Mouse (Mus musculus): Measurements from ENCODE around the gene Olfr1386. TPM values are rescaled to one million over a fixed set of nuclear protein-coding genes. Genes with fewer than 3 reads are reported as not detected.

Gene Olfr1386
- polyA plus RNA-seq, 1 experiment: not detected

- Histone ChIP-seq H3K27me3 (ENCODE audit: control insufficient read depth, insufficient read depth, low read length) (no peaks in the 10 kb centered on the region), H3K4me3 (ENCODE audit: extremely low read depth, insufficient read depth, insufficient read length) (no peak overlapping the region), H3K36me3 (ENCODE audit: control insufficient read depth, insufficient read depth, low read length) (no peaks in the 10 kb centered on the region), H3K4me1 (ENCODE audit: control insufficient read depth, insufficient read depth, insufficient read length) (no peaks in the 10 kb centered on the region), H3K27ac (ENCODE audit: insufficient read depth, low read length) (no peak overlapping the region)
- TF ChIP-seq CTCF (IDR thresholded peaks at IDR 0.05; ENCODE audit: extremely low read depth, insufficient read depth, insufficient read length, insufficient replicate concordance) (no peak), POLR2A (IDR thresholded peaks at IDR 0.05; ENCODE audit: low read depth, low read length) (no peak)
- 60% methylated on average over 5 of the region's 5 CpGs for WGBS
- no peak for DNase-seq (ENCODE audit: low read depth in 1 of 2, low spot score in 2 of 2)
Measured at GRCm38 (mm10) chr11:49518086-49518485, 53.2 kb downstream of the Olfr1386 start.

- Histone ChIP-seq H3K4me1 (ENCODE audit: control insufficient read depth, insufficient read depth, insufficient read length) (no peaks in the 10 kb centered on the region), H3K4me3 (ENCODE audit: extremely low read depth, insufficient read depth, insufficient read length) (no peak within 1 kb of the TSS), H3K36me3 (ENCODE audit: control insufficient read depth, insufficient read depth, low read length) (no peaks in the 10 kb centered on the region), H3K27ac (ENCODE audit: insufficient read depth, low read length) (no peak within 1 kb of the TSS), H3K27me3 (ENCODE audit: control insufficient read depth, insufficient read depth, low read length) (no peaks in the 10 kb centered on the region)
- no peak for TF ChIP-seq POLR2A (IDR thresholded peaks at IDR 0.05; ENCODE audit: low read depth, low read length)
- no peak for TF ChIP-seq CTCF (IDR thresholded peaks at IDR 0.05; ENCODE audit: extremely low read depth, insufficient read depth, insufficient read length, insufficient replicate concordance)
- DNase-seq (ENCODE audit: low read depth in 1 of 2, low spot score in 2 of 2): no peak
Measured at GRCm38 (mm10) chr11:49519348-49519747, 54.5 kb downstream of the Olfr1386 start, which contains the start of gene Olfr1383. Olfr1383 (plus strand) TSS chr11:49519648.

Other genes starting within 250 kb of the Olfr1386 start
- 222 and 255 TPM in 2 replicates for gene Mgat1, start 220.9 kb upstream of the Olfr1386 start, polyA plus RNA-seq (2012; rRNA removed)
- gene Olfr1393, start 186.7 kb upstream of the Olfr1386 start, polyA plus RNA-seq (2012; rRNA removed): 0.06 TPM in 2 replicates
- not detected in 2 replicates for gene Olfr1392, start 179.8 kb upstream of the Olfr1386 start, polyA plus RNA-seq (2012; rRNA removed)
- gene Olfr10, start 160.3 kb upstream of the Olfr1386 start, polyA plus RNA-seq (2012; rRNA removed): not detected in 2 replicates
- not detected in 2 replicates for gene Olfr1391, start 142.3 kb upstream of the Olfr1386 start, polyA plus RNA-seq (2012; rRNA removed)
- gene Olfr1390, start 129.9 kb upstream of the Olfr1386 start, polyA plus RNA-seq (2012; rRNA removed): not detected in 2 replicates
- not detected in 2 replicates for gene Olfr1389, start 42.0 kb upstream of the Olfr1386 start, polyA plus RNA-seq (2012; rRNA removed)
- gene Olfr1388, start 28.4 kb upstream of the Olfr1386 start, polyA plus RNA-seq (2012; rRNA removed): 0.08 TPM in 1 of 2 replicates, not detected in the other
- gene Olfr1387, start 9.7 kb upstream of the Olfr1386 start, polyA plus RNA-seq (2012; rRNA removed): not detected in 2 replicates
- not detected in 2 replicates for gene Olfr1385, start 24.0 kb downstream of the Olfr1386 start, polyA plus RNA-seq (2012; rRNA removed)
- not detected in 2 replicates for gene Olfr1384, start 41.7 kb downstream of the Olfr1386 start, polyA plus RNA-seq (2012; rRNA removed)
- not detected in 2 replicates for gene Olfr1383, start 54.6 kb downstream of the Olfr1386 start, polyA plus RNA-seq (2012; rRNA removed)
- gene Olfr1382, start 63.2 kb downstream of the Olfr1386 start, polyA plus RNA-seq (2012; rRNA removed): not detected in 2 replicates
- gene Olfr1381, start 78.4 kb downstream of the Olfr1386 start, polyA plus RNA-seq (2012; rRNA removed): not detected in 2 replicates
- gene Olfr1380, start 91.8 kb downstream of the Olfr1386 start, polyA plus RNA-seq (2012; rRNA removed): not detected in 2 replicates
- gene Flt4, start 144.2 kb downstream of the Olfr1386 start, polyA plus RNA-seq (2012; rRNA removed): 6.6 and 7.3 TPM in 2 replicates
- 0.28 TPM in 1 of 2 replicates, not detected in the other for gene Scgb3a1, start 198.6 kb downstream of the Olfr1386 start, polyA plus RNA-seq (2012; rRNA removed)
- 7.3 and 8.5 TPM in 2 replicates for gene Cnot6, start 247.7 kb downstream of the Olfr1386 start, polyA plus RNA-seq (2012; rRNA removed)

All from spleen, adult 2 months (tissue).